Mouse (Mus musculus): Measurements from ENCODE around the gene Gng4. TPM values are rescaled to one million over a fixed set of nuclear protein-coding genes. Genes with fewer than 3 reads are reported as not detected.

The Gng4 gene
- total and polyA plus RNA-seq, 3 experiments, result not detected

DNA sequence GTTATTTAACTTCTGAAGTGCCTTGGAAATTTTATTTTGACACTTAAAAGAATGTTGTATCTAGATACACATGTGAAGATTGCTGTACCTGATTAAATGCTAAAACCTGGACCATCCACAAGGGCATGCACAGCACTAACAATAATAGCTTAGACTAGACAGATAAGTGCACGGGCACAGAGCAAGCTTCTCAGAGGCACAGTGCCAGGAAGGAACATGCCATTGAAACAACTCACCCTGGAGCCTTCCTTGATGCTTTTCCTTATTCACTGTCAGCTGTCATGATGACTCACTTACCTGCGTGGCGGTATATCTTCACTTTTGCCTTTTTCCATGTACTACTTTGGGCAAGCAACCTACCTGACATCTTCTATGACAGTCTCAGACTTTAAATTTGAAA lies 37.9 kb upstream of the Gng4 start:
- H3K9ac ChIP-seq (ENCODE audit: control insufficient read depth, low read depth, low read length, poor library complexity, severe bottlenecking), result no peak overlapping the region
- no peaks in the 10 kb centered on the region for H3K79me2 ChIP-seq (ENCODE audit: control insufficient read depth, insufficient read depth, low read length, poor library complexity)
- no peak for DNase-seq (ENCODE audit: low read depth, low spot score)
- H3K36me3 ChIP-seq (ENCODE audit: control insufficient read depth in 1 of 2, insufficient read depth in 2 of 2, low read length in 2 of 2), result no peaks in the 10 kb centered on the region
- no peaks in the 10 kb centered on the region for H3K4me1 ChIP-seq (ENCODE audit: control insufficient read depth in 1 of 2, insufficient read depth in 2 of 2, low read length in 2 of 2)
- no peaks in the 10 kb centered on the region for H3K9me3 ChIP-seq (replicated peaks; ENCODE audit: insufficient read depth, low read length)
- no peak overlapping the region for H3K4me3 ChIP-seq (ENCODE audit: control insufficient read depth in 1 of 2, insufficient read depth in 1 of 2, low read depth in 2 of 2, low read length in 2 of 2)
- TF ChIP-seq TCF12 (IDR thresholded peaks at IDR 0.05; ENCODE audit: low read depth, low read length) (no peak), RCOR1 (IDR thresholded peaks at IDR 0.05; ENCODE audit: low read depth, low read length) (no peak), MEF2A (IDR thresholded peaks at IDR 0.05; ENCODE audit: extremely low read depth, insufficient replicate concordance, low read depth, low read length, poor library complexity, severe bottlenecking) (no peak), MYB (IDR thresholded peaks at IDR 0.05; ENCODE audit: low read depth, low read length) (no peak), BHLHE40 (IDR thresholded peaks at IDR 0.05; ENCODE audit: borderline replicate concordance, low read depth, low read length) (no peak), TBP (IDR thresholded peaks at IDR 0.05; ENCODE audit: low read depth, low read length) (no peak), CTCF (IDR thresholded peaks at IDR 0.05 in 2 of 3, conservative IDR thresholded peaks at IDR 0.05 in 1 of 3; ENCODE audit: control insufficient read depth in 1 of 3, insufficient read depth in 1 of 3, low read depth in 2 of 3, low read length in 3 of 3, poor library complexity in 1 of 3, severe bottlenecking in 1 of 3) (no peak), MAX (IDR thresholded peaks at IDR 0.05; ENCODE audit: low read length) (no peak), USF1 (IDR thresholded peaks at IDR 0.05; ENCODE audit: low read depth, low read length) (no peak), ZKSCAN1 (IDR thresholded peaks at IDR 0.05; ENCODE audit: low read depth, low read length) (no peak), ELF1 (IDR thresholded peaks at IDR 0.05; ENCODE audit: low read depth, low read length) (no peak), GABPA (IDR thresholded peaks at IDR 0.05; ENCODE audit: low read depth, low read length) (no peak), NRF1 (IDR thresholded peaks at IDR 0.05; ENCODE audit: insufficient read depth, low read depth, low read length, poor library complexity, severe bottlenecking) (no peak), EP300 (IDR thresholded peaks at IDR 0.05; ENCODE audit: low read depth in 1 of 2, low read length in 2 of 2) (no peak), POLR2A (IDR thresholded peaks at IDR 0.05; ENCODE audit: control insufficient read depth in 1 of 2, insufficient read depth in 1 of 2, low read depth in 1 of 2, low read length in 2 of 2, poor library complexity in 1 of 2) (no peak), JUND (IDR thresholded peaks at IDR 0.05; ENCODE audit: low read depth, low read length) (no peak), USF2 (IDR thresholded peaks at IDR 0.05; ENCODE audit: borderline replicate concordance in 1 of 2, insufficient read depth in 1 of 2, low read depth in 1 of 2, low read length in 2 of 2) (no peak)
- no peak overlapping the region for H3K27ac ChIP-seq (ENCODE audit: control insufficient read depth, low read depth, low read length)
- no peaks in the 10 kb centered on the region for H3K27me3 ChIP-seq (ENCODE audit: control insufficient read depth in 1 of 2, insufficient read depth in 2 of 2, low read length in 2 of 2)

DNA sequence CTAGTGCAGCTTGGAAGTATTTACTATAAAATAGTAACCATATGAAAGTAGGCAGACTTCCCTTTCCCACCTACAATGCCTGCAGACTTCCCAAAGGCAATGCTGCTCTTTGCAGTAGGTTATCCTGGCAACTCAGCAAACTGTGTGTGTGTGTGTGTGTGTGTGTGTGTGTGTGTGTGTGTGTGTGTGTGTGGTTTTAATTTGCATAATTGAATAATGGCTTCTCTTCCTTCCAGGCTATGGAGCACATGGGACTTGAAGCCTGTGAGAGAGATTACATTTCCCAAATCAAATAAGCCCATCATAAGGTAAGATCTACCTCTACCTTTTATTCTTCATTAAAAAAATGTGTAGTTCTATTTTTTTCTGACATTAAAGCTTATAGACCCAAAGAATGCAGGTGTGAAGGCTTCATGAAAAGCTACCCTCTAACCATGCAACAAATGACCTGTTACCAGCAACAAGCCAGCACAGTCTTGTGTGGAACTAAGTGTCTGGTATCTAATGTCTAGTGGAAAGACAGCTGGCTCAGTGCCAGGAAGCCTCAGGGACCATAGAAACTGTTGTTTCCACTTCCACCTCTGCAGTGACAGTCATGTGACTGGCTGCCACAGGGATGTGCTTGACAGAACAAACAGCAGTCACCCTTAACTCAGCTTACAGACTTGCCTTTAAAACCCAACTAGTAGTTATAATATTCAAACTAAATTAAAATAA lies 7.9 kb upstream of the Gng4 start:
- H3K79me2 ChIP-seq (ENCODE audit: control insufficient read depth, insufficient read depth, low read length, poor library complexity), result no peaks in the 10 kb centered on the region
- no peak overlapping the region for H3K9ac ChIP-seq (ENCODE audit: control insufficient read depth, low read depth, low read length, poor library complexity, severe bottlenecking)
- peaks cover 5 to 8% of the 10 kb centered on the region in 2 experiments; a peak in 2 of 4 replicates for H3K4me1 ChIP-seq (ENCODE audit: control insufficient read depth in 1 of 2, insufficient read depth in 2 of 2, low read length in 2 of 2)
- TF ChIP-seq MAFK (IDR thresholded peaks at IDR 0.05; ENCODE audit: borderline replicate concordance, low read depth, low read length), result no peak
- no peak for TF ChIP-seq NELFE (IDR thresholded peaks at IDR 0.05; ENCODE audit: low read depth, low read length)
- TF ChIP-seq USF2 (IDR thresholded peaks at IDR 0.05; ENCODE audit: borderline replicate concordance in 1 of 2, insufficient read depth in 1 of 2, low read depth in 1 of 2, low read length in 2 of 2), result 0 out of 4 replicates have a peak, but pooled peaks of 1 of the 2 experiments have one; percentile 52
- TF ChIP-seq USF1 (IDR thresholded peaks at IDR 0.05; ENCODE audit: low read depth, low read length), result peak; percentile 91
- no peak; a peak in 2 of 4 replicates for TF ChIP-seq EP300 (IDR thresholded peaks at IDR 0.05; ENCODE audit: low read depth in 1 of 2, low read length in 2 of 2)
- TF ChIP-seq MAX (IDR thresholded peaks at IDR 0.05; ENCODE audit: low read length), result peak; percentile 46; the same call in 1 of the 2 replicates
- H3K27me3 ChIP-seq (ENCODE audit: control insufficient read depth in 1 of 2, insufficient read depth in 2 of 2, low read length in 2 of 2), result no peaks in the 10 kb centered on the region
- no peak overlapping the region for H3K27ac ChIP-seq (ENCODE audit: control insufficient read depth, low read depth, low read length)
- H3K9me3 ChIP-seq (replicated peaks; ENCODE audit: insufficient read depth, low read length), result no peaks in the 10 kb centered on the region
- H3K4me3 ChIP-seq (ENCODE audit: control insufficient read depth in 1 of 2, insufficient read depth in 1 of 2, low read depth in 2 of 2, low read length in 2 of 2), result no peak overlapping the region
- DNase-seq (ENCODE audit: low read depth, low spot score), result peak; percentile 86
- peaks cover 0 to 4% of the 10 kb centered on the region in 2 experiments; a peak in 2 of 4 replicates for H3K36me3 ChIP-seq (ENCODE audit: control insufficient read depth in 1 of 2, insufficient read depth in 2 of 2, low read length in 2 of 2)

All from MEL (cell line).